9 mouse cellular contexts compared by ENCODE assay signal in the genomic region with DNA sequence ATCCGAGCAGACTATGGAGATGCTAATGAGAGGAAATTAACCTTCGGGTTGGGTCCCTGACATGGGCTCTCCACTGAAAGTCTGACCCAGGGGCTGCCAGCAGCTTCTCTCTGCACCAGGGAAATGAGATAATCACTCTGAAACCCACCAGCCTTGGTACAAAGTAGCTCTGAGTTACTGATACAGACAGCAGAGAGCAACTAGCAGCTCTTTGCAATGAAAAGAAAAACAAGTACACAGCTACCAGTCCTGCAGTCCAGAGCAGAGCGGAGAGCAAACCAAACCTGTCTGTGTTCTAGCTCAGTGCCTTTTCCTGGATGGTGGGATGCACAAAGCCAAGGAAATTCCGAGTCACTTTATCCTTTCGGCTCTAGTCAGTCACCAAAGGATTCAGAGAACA. TPM values are rescaled to one million over a fixed set of nuclear protein-coding genes. Genes with fewer than 3 reads are reported as not detected.
A peak's percentile ranks its signal among the peaks of the same experiment; 100 is the strongest.
DNase-seq lines count a peak whose midpoint lies in the region; ATAC-seq and TF ChIP-seq lines count a peak whose summit lies in the region.
"Had no signal": no experiment of that assay in that cellular context is flagged by ENCODE, and none has a peak within 500 bp of the region (broad histone marks: within the 10 kb centered on the region; RNA-seq: fewer than 3 reads in every experiment).

No protein-coding gene starts in this region.

- no peaks in the 10 kb centered on the region for H3K27me3 ChIP-seq in kidney, postnatal 0 days (ENCODE audit: insufficient read depth, low read length)
- H3K27me3 ChIP-seq in forebrain, embryonic 16.5 days (replicated peaks; ENCODE audit: control insufficient read depth, insufficient read depth, low read length): peaks cover 62% of the 10 kb centered on the region
- peaks cover 96% of the 10 kb centered on the region for H3K27me3 ChIP-seq in midbrain, embryonic 13.5 days
- H3K27me3 ChIP-seq in thymus, adult 2 months (ENCODE audit: control insufficient read depth, insufficient read depth, low read length): peaks cover 4% of the 10 kb centered on the region

- no peak overlapping the region for H3K4me3 ChIP-seq in kidney, postnatal 0 days (replicated peaks; ENCODE audit: low read depth, low read length)
- no peak overlapping the region for H3K4me3 ChIP-seq in forebrain, embryonic 16.5 days (replicated peaks; ENCODE audit: low read length)
- peak overlapping the region; percentile 12 for H3K4me3 ChIP-seq in midbrain, embryonic 13.5 days (replicated peaks)
- no peak overlapping the region for H3K4me3 ChIP-seq in thymus, adult 2 months (ENCODE audit: control insufficient read depth, insufficient read depth, low read length)

- no peak for ATAC-seq in kidney, postnatal 0 days (replicated peaks; ENCODE audit: low FRiP score, low read depth)
- no peak for ATAC-seq in forebrain, embryonic 16.5 days
- no peak for ATAC-seq in midbrain, embryonic 13.5 days

- peak; percentile 43 for DNase-seq in kidney, postnatal 0 days (ENCODE audit: low spot score)
- DNase-seq in kidney, adult 11 months: no peak
- DNase-seq in embryo, embryonic 9.5 days (ENCODE audit: extremely low spot score): peak; percentile 26
- DNase-seq in retina, postnatal 1 day: no peak
- no peak for DNase-seq in layer of hippocampus, adult 9-10 months (ENCODE audit: low spot score)
- no peak for DNase-seq in thymus, adult 2 months
- DNase-seq: cerebellum, postnatal 10 days had no signal

- no peaks in the 10 kb centered on the region for H3K9me3 ChIP-seq in kidney, postnatal 0 days (replicated peaks; ENCODE audit: low read length)
- no peaks in the 10 kb centered on the region for H3K9me3 ChIP-seq in forebrain, embryonic 16.5 days (ENCODE audit: control insufficient read depth, low read length)
- H3K9me3 ChIP-seq in midbrain, embryonic 13.5 days: no peaks in the 10 kb centered on the region

- 0 out of 2 replicates have a peak, but pooled peaks cover 7% of the 10 kb centered on the region for H3K36me3 ChIP-seq in kidney, postnatal 0 days (ENCODE audit: insufficient read depth, low read length)
- H3K36me3 ChIP-seq in forebrain, embryonic 16.5 days (ENCODE audit: control insufficient read depth, insufficient read depth): no peaks in the 10 kb centered on the region
- no peaks in the 10 kb centered on the region for H3K36me3 ChIP-seq in midbrain, embryonic 13.5 days
- no peaks in the 10 kb centered on the region for H3K36me3 ChIP-seq in thymus, adult 2 months (ENCODE audit: control insufficient read depth, insufficient read depth, low read length)

- peak overlapping the region; percentile 57 for H3K27ac ChIP-seq in kidney, postnatal 0 days
- H3K27ac ChIP-seq in forebrain, embryonic 16.5 days (ENCODE audit: low read length): peak overlapping the region; percentile 25; the same call in 1 of the 2 replicates
- peak overlapping the region; percentile 96 for H3K27ac ChIP-seq in midbrain, embryonic 13.5 days
- no peak overlapping the region for H3K27ac ChIP-seq in thymus, adult 2 months (ENCODE audit: control insufficient read depth, insufficient read depth, low read length)

- H3K4me2 ChIP-seq in kidney, postnatal 0 days (ENCODE audit: low read length): no peak overlapping the region
- no peak overlapping the region for H3K4me2 ChIP-seq in forebrain, embryonic 16.5 days (ENCODE audit: low read length)
- peak overlapping the region; percentile 29 for H3K4me2 ChIP-seq in midbrain, embryonic 13.5 days (replicated peaks)

- no peak overlapping the region for H3K9ac ChIP-seq in kidney, postnatal 0 days (ENCODE audit: low read depth, low read length)
- no peak overlapping the region for H3K9ac ChIP-seq in forebrain, embryonic 16.5 days (replicated peaks; ENCODE audit: low read depth, low read length)
- H3K9ac ChIP-seq in midbrain, embryonic 13.5 days (replicated peaks): peak overlapping the region; percentile 55

- 32% methylated on average over 5 of the region's 5 CpGs for WGBS in kidney, postnatal 0 days
- 11% methylated on average over 5 of the region's 5 CpGs for WGBS in forebrain, embryonic 16.5 days
- 9% methylated on average over 5 of the region's 5 CpGs for WGBS in midbrain, embryonic 13.5 days
- WGBS in thymus, adult 2 months: 14% methylated on average over 5 of the region's 5 CpGs

- peaks cover 24% of the 10 kb centered on the region for H3K4me1 ChIP-seq in kidney, postnatal 0 days (replicated peaks; ENCODE audit: insufficient read depth, low read length)
- peaks cover 5% of the 10 kb centered on the region; the same call in 1 of the 2 replicates for H3K4me1 ChIP-seq in forebrain, embryonic 16.5 days (replicated peaks; ENCODE audit: control insufficient read depth, insufficient read depth, low read length)
- peaks cover 60% of the 10 kb centered on the region for H3K4me1 ChIP-seq in midbrain, embryonic 13.5 days (replicated peaks)
- H3K4me1 ChIP-seq in thymus, adult 2 months (replicated peaks; ENCODE audit: control insufficient read depth, insufficient read depth, low read length): no peaks in the 10 kb centered on the region

- TF ChIP-seq POLR2A in thymus, adult 2 months (IDR thresholded peaks at IDR 0.05; ENCODE audit: control insufficient read depth, extremely low read depth, insufficient read depth, low read length, poor library complexity): no peak

- no peak for TF ChIP-seq CTCF in kidney, postnatal 0 days (IDR thresholded peaks at IDR 0.05; ENCODE audit: low read depth)
- TF ChIP-seq CTCF in thymus, adult 2 months (IDR thresholded peaks at IDR 0.05; ENCODE audit: borderline replicate concordance, control insufficient read depth, extremely low read depth, insufficient read depth, low read length, poor library complexity): no peak

RNA-seq across cellular contexts. Expression of a gene that starts 23.1 kb away (rescaled TPM):
- polyA plus RNA-seq in kidney, postnatal 0 days (2015; fragmentation: Nextera tagmentation; extraction: Ambion mirVana): 190 and 203 TPM in 2 replicates
- polyA plus RNA-seq in forebrain, embryonic 16.5 days (2015; fragmentation: Nextera tagmentation; extraction: Ambion mirVana): 88.4 and 90.6 TPM in 2 replicates
- 132 and 143 TPM in 2 replicates for polyA plus RNA-seq in midbrain, embryonic 13.5 days (2015; fragmentation: Nextera tagmentation; extraction: Ambion mirVana)
- polyA plus RNA-seq in thymus, adult 2 months (2012; rRNA removed): 12.8 and 14.7 TPM in 2 replicates

Comparison
In these comparisons a context has a peak if more than half of its experiments do, and no peak if none do; other contexts are left out.
1. DNase-seq: peak in kidney, postnatal 0 days (single experiment) and embryo, embryonic 9.5 days (single experiment); none in kidney, adult 11 months (single experiment), retina, postnatal 1 day (single experiment), layer of hippocampus, adult 9-10 months (single experiment) and thymus, adult 2 months (single experiment).